Mouse (Mus musculus): Measurements from ENCODE around the gene Fhl3. TPM values are rescaled to one million over a fixed set of nuclear protein-coding genes. Genes with fewer than 3 reads are reported as not detected.
A peak's percentile ranks its signal among the peaks of the same experiment; 100 is the strongest.

Fhl3 gene
- polyA plus RNA-seq, 1 experiment, result 135 TPM

DNA sequence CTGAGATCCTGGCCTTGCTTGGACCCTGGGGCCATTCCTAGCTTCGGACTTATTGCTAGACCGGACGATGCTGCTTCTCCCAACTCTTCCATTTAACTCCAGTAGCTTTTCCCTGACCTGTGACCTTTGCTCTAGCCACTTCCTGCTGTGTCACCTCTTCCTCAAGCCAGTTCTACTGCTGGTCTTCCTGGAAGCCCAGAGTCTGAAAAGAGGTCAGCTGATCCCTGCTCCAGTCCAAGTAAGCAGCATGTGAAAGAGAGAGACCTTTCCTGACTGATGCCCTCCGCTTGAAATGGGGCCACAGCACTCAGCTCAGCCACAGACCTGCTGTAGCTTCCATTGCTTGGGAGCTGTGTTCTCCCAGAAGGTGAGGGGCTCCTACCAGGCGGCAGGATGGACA, 37.0 kb downstream of the Fhl3 start:
- Histone ChIP-seq H3K4me1 (ENCODE audit: control insufficient read depth, insufficient read depth, low read length) (no peaks in the 10 kb centered on the region), H3K4me3 (ENCODE audit: insufficient read depth, low read length) (no peak overlapping the region)

DNA sequence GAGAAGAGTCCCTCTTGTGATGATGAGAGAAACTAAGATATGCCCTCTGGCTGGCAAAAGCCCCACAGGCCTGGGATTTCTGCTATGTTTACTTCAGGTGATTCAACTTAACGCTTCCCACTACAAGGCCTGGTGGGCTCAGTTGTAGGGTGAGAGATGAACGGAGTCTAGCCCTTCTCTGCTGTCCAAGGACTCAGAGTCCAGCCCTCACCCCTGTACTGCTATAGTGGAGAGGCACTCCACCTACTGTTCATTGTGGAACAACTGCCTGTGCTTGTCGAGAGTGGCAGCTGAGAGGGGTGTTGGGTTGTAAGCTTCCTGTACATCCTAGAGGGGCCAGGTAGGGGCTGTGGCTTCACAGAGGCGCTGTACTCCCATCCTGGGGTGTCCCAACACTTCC, 37.5 kb downstream of the Fhl3 start:
- Histone ChIP-seq H3K27ac (ENCODE audit: insufficient read depth, low read length) (no peak overlapping the region), H3K4me1 (ENCODE audit: control insufficient read depth, insufficient read depth, low read length) (no peaks in the 10 kb centered on the region), H3K4me3 (ENCODE audit: insufficient read depth, low read length) (no peak overlapping the region)
- no peak for TF ChIP-seq CTCF (IDR thresholded peaks at IDR 0.05; ENCODE audit: borderline replicate concordance, insufficient read depth, low read length)
- TF ChIP-seq POLR2A (IDR thresholded peaks at IDR 0.05; ENCODE audit: low read depth, low read length), result no peak

More for the DNA sequence above, 37.0 kb downstream of the Fhl3 start:
- no peak overlapping the region for H3K27ac ChIP-seq (ENCODE audit: insufficient read depth, low read length)
- no peak for TF ChIP-seq CTCF (IDR thresholded peaks at IDR 0.05; ENCODE audit: borderline replicate concordance, insufficient read depth, low read length)
- no peak for TF ChIP-seq POLR2A (IDR thresholded peaks at IDR 0.05; ENCODE audit: low read depth, low read length)

DNA sequence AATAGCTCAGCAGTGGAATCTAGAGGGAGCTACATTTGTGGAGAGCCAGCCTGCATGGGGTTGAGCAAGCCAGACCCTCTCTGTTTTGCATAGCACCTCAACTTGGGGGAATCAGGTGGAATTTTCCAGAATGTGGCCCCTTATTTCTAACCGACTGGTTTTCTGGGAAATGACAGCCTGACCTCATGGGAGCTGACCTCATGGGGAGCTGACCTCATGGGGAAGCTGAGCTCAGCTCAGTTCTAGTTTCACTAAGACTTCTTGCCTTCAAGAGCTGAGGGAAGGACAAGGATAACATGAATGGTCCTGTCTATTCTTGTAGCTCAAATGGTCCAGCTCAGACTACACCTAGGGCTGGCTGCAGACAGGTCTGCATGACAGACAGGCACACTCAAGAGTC, 38.3 kb downstream of the Fhl3 start:
- Histone ChIP-seq H3K4me1 (ENCODE audit: control insufficient read depth, insufficient read depth, low read length) (no peaks in the 10 kb centered on the region), H3K4me3 (ENCODE audit: insufficient read depth, low read length) (no peak overlapping the region), H3K27ac (ENCODE audit: insufficient read depth, low read length) (no peak overlapping the region)
- TF ChIP-seq CTCF (IDR thresholded peaks at IDR 0.05; ENCODE audit: borderline replicate concordance, insufficient read depth, low read length) (no peak), POLR2A (IDR thresholded peaks at IDR 0.05; ENCODE audit: low read depth, low read length) (no peak)

DNA sequence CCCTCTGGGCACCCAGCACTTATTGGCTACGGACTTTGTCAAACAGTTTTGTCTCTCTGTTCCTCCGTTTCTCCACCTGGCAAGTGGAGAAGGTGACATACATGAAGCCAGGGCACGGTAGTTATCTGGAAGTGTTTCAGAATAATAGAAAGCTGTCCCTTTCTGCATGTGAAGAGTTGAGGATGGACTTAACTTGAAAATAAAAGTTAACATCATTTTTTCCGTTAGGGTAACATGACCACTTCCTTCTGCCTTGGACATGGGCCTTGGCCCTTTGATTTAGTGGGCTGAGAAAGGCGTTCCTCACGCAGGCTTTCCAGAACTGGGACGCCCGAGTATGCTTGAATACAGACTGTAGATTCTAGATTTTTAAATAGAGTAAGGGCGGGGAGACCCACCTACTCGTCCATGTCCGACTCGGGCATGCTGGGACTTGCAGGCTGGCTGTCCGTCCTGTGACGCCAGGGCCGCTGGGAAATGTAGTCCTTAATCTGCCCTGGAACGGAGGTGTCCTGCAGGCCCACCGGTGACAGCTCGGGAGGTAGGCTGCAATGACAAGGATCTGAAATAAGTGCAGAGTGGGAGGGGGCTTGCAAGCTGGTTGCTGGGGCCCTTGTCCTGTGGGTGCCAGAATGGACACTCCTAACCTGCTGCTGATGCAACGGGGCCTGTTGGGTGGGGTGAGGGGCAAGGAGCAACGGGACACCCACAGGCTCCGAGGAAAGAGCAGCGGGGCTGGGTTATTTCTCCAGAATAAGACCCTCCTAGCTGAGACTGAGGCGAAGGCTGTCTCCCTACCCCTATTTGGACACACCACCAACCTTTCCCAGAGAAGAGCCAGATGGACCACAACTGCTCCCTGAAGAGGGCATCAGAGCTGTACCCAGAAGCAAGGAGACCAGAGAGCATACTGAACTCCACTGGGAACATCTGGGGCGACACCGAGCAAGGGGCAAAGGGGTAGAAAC, 41.2 kb downstream of the Fhl3 start, which contains the start of gene Inpp5b:
Gene Inpp5b, plus strand, starts transcription at position 475 of the 968 bp plus-strand sequence.
- Histone ChIP-seq H3K27ac (ENCODE audit: insufficient read depth, low read length) (peak within 1 kb of the TSS; percentile 38), H3K4me3 (ENCODE audit: insufficient read depth, low read length) (peak within 1 kb of the TSS; percentile 60), H3K4me1 (ENCODE audit: control insufficient read depth, insufficient read depth, low read length) (no peaks in the 10 kb centered on the region)
- TF ChIP-seq POLR2A (IDR thresholded peaks at IDR 0.05; ENCODE audit: low read depth, low read length) (peak; percentile 72), CTCF (IDR thresholded peaks at IDR 0.05; ENCODE audit: borderline replicate concordance, insufficient read depth, low read length) (no peak)

DNA sequence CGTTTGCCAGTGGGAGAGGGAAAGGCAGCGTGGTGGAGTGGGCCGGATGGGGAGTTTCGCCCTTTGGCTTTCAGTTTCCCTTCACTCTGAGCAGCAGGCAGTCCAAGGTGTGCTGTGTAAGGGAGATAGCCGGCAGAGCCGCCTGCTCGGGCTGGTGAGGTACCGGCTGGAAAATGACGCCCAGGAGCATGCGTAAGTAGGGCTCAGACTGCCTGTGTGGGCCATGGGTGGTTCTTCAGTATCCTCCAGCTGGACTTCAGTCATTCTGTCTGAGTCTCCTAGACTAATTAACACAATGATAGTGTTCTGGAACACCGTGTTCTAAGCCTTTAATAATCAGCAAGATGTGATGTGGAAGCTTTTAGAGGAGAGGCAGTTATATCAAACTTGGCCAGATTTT, 42.3 kb downstream of the Fhl3 start:
- TF ChIP-seq CTCF (IDR thresholded peaks at IDR 0.05; ENCODE audit: borderline replicate concordance, insufficient read depth, low read length) (no peak), POLR2A (IDR thresholded peaks at IDR 0.05; ENCODE audit: low read depth, low read length) (no peak)
- Histone ChIP-seq H3K4me3 (ENCODE audit: insufficient read depth, low read length) (no peak overlapping the region), H3K27ac (ENCODE audit: insufficient read depth, low read length) (no peak overlapping the region), H3K4me1 (ENCODE audit: control insufficient read depth, insufficient read depth, low read length) (no peaks in the 10 kb centered on the region)

DNA sequence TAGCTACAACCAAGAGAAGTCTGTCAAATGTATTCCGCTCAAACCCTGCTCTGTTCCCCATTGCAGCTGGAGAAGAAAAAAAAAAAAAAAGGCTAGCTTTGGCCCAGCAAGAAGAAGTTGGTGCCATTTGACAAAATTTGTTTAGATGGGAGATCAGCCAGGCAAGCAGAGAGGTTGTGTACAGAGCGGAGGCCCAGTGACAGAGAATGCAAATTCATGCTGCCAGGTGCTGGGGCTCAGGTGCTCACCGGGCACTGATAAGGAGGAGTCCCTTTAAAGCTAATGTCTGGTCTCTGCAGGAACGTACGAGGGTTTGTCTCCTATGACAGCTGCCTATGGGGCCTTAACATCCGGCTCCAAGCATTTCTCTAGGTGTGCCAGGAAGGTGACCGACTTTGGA, 46.1 kb downstream of the Fhl3 start:
- no peak for TF ChIP-seq CTCF (IDR thresholded peaks at IDR 0.05; ENCODE audit: borderline replicate concordance, insufficient read depth, low read length)
- no peak for TF ChIP-seq POLR2A (IDR thresholded peaks at IDR 0.05; ENCODE audit: low read depth, low read length)
- no peaks in the 10 kb centered on the region for H3K4me1 ChIP-seq (ENCODE audit: control insufficient read depth, insufficient read depth, low read length)
- H3K4me3 ChIP-seq (ENCODE audit: insufficient read depth, low read length), result no peak overlapping the region
- no peak overlapping the region for H3K27ac ChIP-seq (ENCODE audit: insufficient read depth, low read length)

DNA sequence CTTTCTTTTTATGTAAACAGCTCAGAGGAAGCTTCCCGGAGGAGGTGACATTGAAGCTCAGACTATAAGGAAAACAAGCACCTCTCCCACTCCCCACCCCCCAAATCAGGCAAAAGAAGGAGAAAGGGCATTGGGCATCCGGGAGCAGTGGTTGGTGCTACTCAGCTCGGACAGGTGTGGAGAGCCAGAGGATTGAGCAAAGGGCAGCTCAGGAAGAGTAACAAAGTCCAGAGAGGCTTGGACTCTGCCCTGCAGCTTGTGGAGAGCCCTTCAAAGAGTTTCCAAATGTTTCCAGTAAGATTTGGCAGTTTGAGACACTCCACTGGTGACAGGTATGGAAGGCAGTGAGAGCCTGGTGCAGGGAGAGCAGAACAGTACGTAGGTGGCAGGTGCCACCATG, 47.4 kb downstream of the Fhl3 start:
- no peak for TF ChIP-seq CTCF (IDR thresholded peaks at IDR 0.05; ENCODE audit: borderline replicate concordance, insufficient read depth, low read length)
- no peak for TF ChIP-seq POLR2A (IDR thresholded peaks at IDR 0.05; ENCODE audit: low read depth, low read length)
- peaks cover 6% of the 10 kb centered on the region; the same call in 1 of the 2 replicates for H3K4me1 ChIP-seq (ENCODE audit: control insufficient read depth, insufficient read depth, low read length)
- no peak overlapping the region for H3K4me3 ChIP-seq (ENCODE audit: insufficient read depth, low read length)
- H3K27ac ChIP-seq (ENCODE audit: insufficient read depth, low read length), result no peak overlapping the region

DNA sequence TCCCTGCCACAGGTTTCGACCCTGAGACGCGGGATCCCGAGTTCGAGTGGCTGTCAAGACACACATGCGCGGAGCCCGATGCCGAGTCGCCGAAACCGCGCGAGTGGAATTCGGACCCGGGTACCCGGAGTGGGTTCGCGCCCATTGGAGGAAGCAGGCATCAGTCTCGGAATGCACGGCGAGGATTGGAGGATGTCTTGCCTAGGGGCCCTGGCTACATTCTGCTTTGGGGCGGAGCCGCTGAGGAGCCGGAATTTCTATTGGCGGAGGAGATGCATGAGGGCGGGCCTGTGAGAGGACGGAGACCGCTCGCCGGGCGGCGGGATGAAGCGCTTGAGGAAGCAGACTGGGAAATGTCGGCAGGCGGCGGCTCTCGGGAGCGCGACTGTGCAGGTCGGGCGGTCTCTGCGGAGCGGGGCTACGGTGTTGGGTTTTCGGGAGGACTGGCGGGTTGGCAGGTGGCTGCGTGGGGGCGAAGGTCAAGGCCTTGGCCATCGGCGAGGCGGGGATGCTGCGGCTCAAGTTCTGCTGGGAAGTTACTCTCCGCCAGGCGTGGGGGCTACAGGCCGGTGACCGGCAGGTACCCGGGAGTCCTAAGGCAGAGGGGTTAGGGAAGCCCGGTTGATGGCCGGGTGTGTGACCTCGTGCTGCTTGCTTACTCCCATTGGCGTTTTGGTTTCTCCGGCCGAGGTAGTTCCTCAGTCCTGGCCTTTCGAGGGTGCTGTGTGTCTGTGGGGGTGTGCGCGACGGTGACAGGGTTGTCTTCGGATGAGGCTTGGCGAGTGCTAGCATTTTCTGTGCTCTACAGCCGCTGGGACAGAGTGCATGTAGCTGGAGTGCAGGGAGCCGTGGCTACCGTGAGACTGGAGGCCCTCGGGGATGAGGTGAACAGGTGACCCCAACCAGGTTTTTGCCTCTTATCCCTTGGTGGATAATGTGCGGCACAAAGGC, 51.1 kb downstream of the Fhl3 start:
- TF ChIP-seq POLR2A (IDR thresholded peaks at IDR 0.05; ENCODE audit: low read depth, low read length), result peak; percentile 36; the same call in 1 of the 2 replicates
- TF ChIP-seq CTCF (IDR thresholded peaks at IDR 0.05; ENCODE audit: borderline replicate concordance, insufficient read depth, low read length), result no peak
- Histone ChIP-seq H3K4me1 (ENCODE audit: control insufficient read depth, insufficient read depth, low read length) (peaks cover 13% of the 10 kb centered on the region), H3K4me3 (ENCODE audit: insufficient read depth, low read length) (peak overlapping the region; percentile 64), H3K27ac (ENCODE audit: insufficient read depth, low read length) (no peak overlapping the region)

Measured in embryonic fibroblast, embryonic 13.5 days (primary cell).